Mouse (Mus musculus): Measurements from ENCODE around the gene Gm43191. TPM values are rescaled to one million over a fixed set of nuclear protein-coding genes. Genes with fewer than 3 reads are reported as not detected.
A peak's percentile ranks its signal among the peaks of the same experiment; 100 is the strongest.

Gm43191 gene
- polyA plus RNA-seq, 1 experiment, result not detected

- TF ChIP-seq GATA1 (IDR thresholded peaks at IDR 0.05; ENCODE audit: low read length), result no peak
These were observed 79.3 kb downstream of the Gm43191 start for GRCm38 (mm10) chr3:116601781-116602180.

- TF ChIP-seq GATA1 (IDR thresholded peaks at IDR 0.05; ENCODE audit: low read length), result no peak
These were observed 80.1 kb downstream of the Gm43191 start for GRCm38 (mm10) chr3:116601005-116601404.

- TF ChIP-seq GATA1 (IDR thresholded peaks at IDR 0.05; ENCODE audit: low read length), result no peak
These were observed 81.4 kb downstream of the Gm43191 start for GRCm38 (mm10) chr3:116599705-116600104.

- TF ChIP-seq GATA1 (IDR thresholded peaks at IDR 0.05; ENCODE audit: low read length), result peak; percentile 34
These were observed 85.5 kb downstream of the Gm43191 start for GRCm38 (mm10) chr3:116595603-116595991.

- no peak for TF ChIP-seq GATA1 (IDR thresholded peaks at IDR 0.05; ENCODE audit: low read length)
These were observed 86.1 kb downstream of the Gm43191 start, which contains the start of gene Sass6 for GRCm38 (mm10) chr3:116594728-116595602. TSS of gene Sass6 (plus strand) at chr3:116594982.

- no peak for TF ChIP-seq GATA1 (IDR thresholded peaks at IDR 0.05; ENCODE audit: low read length)
These were observed 86.9 kb downstream of the Gm43191 start for GRCm38 (mm10) chr3:116594076-116594727.

Other genes starting within 250 kb of the Gm43191 start
- 60.2 and 84.9 TPM in 2 replicates for gene Rtca, start 173.1 kb downstream of the Gm43191 start, polyA plus RNA-seq (2012)
- gene Dbt, start 168.2 kb downstream of the Gm43191 start, polyA plus RNA-seq (2012), result 1.2 and 1.4 TPM in 2 replicates
- gene Lrrc39, start 118.3 kb downstream of the Gm43191 start, polyA plus RNA-seq (2012), result not detected in 2 replicates
- 6.1 and 8.8 TPM in 2 replicates for gene Sass6, start 86.3 kb downstream of the Gm43191 start, polyA plus RNA-seq (2012)
- gene Trmt13, start 66.7 kb downstream of the Gm43191 start, polyA plus RNA-seq (2012), result 1.6 and 2.2 TPM in 2 replicates
- 14.7 and 20.6 TPM in 2 replicates for gene Mfsd14a, start 18.6 kb downstream of the Gm43191 start, polyA plus RNA-seq (2012)
- gene Slc35a3, start 31.6 kb upstream of the Gm43191 start, polyA plus RNA-seq (2012), result 10.7 and 16.2 TPM in 2 replicates
- gene Agl, start 126.9 kb upstream of the Gm43191 start, polyA plus RNA-seq (2012), result 0.90 and 0.92 TPM in 2 replicates
- gene Frrs1, start 178.2 kb upstream of the Gm43191 start, polyA plus RNA-seq (2012), result 5.2 and 22.9 TPM in 2 replicates